Mouse (Mus musculus): ENCODE data around the gene Tas1r3.

DNA sequence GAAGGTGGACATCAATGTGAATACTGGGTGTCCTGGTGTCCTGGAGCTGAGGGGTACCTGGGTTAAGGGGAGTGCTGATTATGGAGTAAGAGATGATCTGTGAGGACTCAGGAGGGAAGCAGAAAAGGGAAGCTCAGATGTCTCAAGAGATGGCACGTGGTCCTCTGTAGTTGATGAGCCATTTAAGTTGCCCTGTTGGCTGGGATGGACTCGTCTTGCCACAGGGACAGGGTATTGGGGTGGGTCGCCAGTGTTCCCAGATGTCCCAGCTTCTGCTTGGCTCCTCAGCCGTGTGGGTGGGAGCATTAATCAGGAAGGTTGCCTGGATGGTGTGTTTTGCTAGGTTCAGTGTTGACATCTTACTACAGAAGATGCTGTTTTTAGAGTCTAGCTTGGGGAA lies 29.9 kb downstream of the Tas1r3 start:
- TF ChIP-seq MAX (IDR thresholded peaks at IDR 0.05): no peak
- TF ChIP-seq CTCF (IDR thresholded peaks at IDR 0.05; ENCODE audit: control insufficient read depth, insufficient read depth, insufficient read length): no peak
